Mouse (Mus musculus) CH12F3 (cell line): ENCODE data around the gene Btbd35f12.
"Not testable (repeated sequence)": the region's sequence is repeated elsewhere in the genome, so short reads cannot be mapped to it uniquely, and the experiment has no call there.

Source experiments
- in situ Hi-C: fragments of 300-500 bp; cut with MboI; formaldehyde crosslinking; loops from 2 replicates; pipeline ENCODE4 v1.14.3; 2020; ENCODE audit warnings: low sequenced_read_pairs

Gene Btbd35f12

GRCm38 (mm10) chrX:33313079-33313478, at the start of gene Btbd35f12:
Gene Btbd35f12, plus strand, starts transcription at chrX:33313379.
- in situ Hi-C loops, result not testable (repeated sequence)

DNA sequence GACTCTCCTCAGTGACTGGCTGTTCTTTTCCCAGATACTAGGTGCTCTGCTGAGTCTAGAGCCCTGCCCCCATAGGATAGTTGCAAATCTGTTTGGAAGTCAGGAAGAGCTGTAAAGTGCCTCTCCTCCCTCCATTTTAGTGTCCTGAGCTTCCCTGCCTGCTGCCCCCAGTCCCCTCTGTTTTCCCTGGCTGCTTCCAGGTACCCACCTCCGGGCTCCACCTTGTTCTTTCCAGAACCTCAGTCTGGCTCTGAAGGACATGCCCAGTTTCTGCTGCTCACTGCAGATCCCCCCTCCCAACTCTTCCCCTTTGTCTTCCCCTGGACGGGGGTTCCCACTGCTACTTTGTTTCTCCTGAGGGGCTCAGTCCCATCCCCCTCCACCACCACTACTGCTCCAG, 40.1 kb downstream of the Btbd35f12 start:
- in situ Hi-C loops, result not testable (repeated sequence)
